ENCODE assay signal across 8 mouse cellular contexts in the genomic region with DNA sequence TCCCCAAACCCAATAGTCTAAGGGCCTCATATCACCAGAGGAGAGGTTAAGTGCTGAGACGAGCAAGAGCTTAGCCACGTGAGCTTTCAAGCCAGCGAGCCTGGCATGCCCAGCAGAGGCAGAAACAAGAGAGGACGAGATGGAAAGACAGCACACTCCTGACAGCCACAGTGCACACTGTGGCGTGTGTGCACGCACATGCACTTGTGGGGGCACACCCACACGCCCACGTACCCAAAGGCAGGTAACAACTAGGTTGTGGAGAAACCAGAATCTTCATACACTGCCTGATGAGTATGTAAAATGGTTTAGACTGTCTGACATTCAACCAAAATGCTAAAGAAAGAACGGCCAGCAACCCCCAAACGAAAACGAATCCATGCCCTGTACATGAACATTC. TPM values are rescaled to one million over a fixed set of nuclear protein-coding genes. Genes with fewer than 3 reads are reported as not detected.
DNase-seq lines count a peak whose midpoint lies in the region; ATAC-seq and TF ChIP-seq lines count a peak whose summit lies in the region.

No protein-coding gene starts in this region.

- H3K36me3 ChIP-seq in lung, embryonic 16.5 days (ENCODE audit: control insufficient read depth, insufficient read depth, low read length) = peaks cover 22% of the 10 kb centered on the region
- peaks cover 20% of the 10 kb centered on the region for H3K36me3 ChIP-seq in forebrain, embryonic 15.5 days
- peaks cover 37% of the 10 kb centered on the region for H3K36me3 ChIP-seq in limb, embryonic 14.5 days (ENCODE audit: control insufficient read depth, insufficient read depth, low read length)
- H3K36me3 ChIP-seq in stomach, embryonic 15.5 days = peaks cover 23% of the 10 kb centered on the region; the same call in 1 of the 2 replicates

- peaks cover 20% of the 10 kb centered on the region for H3K4me1 ChIP-seq in lung, embryonic 16.5 days (replicated peaks; ENCODE audit: control insufficient read depth, insufficient read depth, low read length)
- H3K4me1 ChIP-seq in forebrain, embryonic 15.5 days = peaks cover 30% of the 10 kb centered on the region
- peaks cover 21% of the 10 kb centered on the region for H3K4me1 ChIP-seq in limb, embryonic 14.5 days (ENCODE audit: control insufficient read depth, insufficient read depth, low read length)
- peaks cover 15% of the 10 kb centered on the region for H3K4me1 ChIP-seq in stomach, embryonic 15.5 days

- 53% methylated on average over 11 of the region's 11 CpGs for WGBS in lung, embryonic 16.5 days
- WGBS in forebrain, embryonic 15.5 days = 57% methylated on average over 11 of the region's 11 CpGs
- WGBS in limb, embryonic 14.5 days = 38% methylated on average over 11 of the region's 11 CpGs
- 48% methylated on average over 11 of the region's 11 CpGs for WGBS in stomach, embryonic 15.5 days

- peak overlapping the region; percentile 87 for H3K4me2 ChIP-seq in lung, embryonic 16.5 days (ENCODE audit: low read depth, low read length)
- peak overlapping the region; percentile 90 for H3K4me2 ChIP-seq in forebrain, embryonic 15.5 days (replicated peaks)
- peak overlapping the region; percentile 71 for H3K4me2 ChIP-seq in limb, embryonic 14.5 days (replicated peaks; ENCODE audit: low read depth, low read length, severe bottlenecking)
- peak overlapping the region; percentile 67 for H3K4me2 ChIP-seq in stomach, embryonic 15.5 days

- DNase-seq in lung, postnatal 14 days = no peak
- no peak for DNase-seq in limb, embryonic 14.5 days (ENCODE audit: low spot score)
- DNase-seq in retina, embryonic 14.5 days (ENCODE audit: low spot score) = no peak
- DNase-seq in gastrocnemius, postnatal 4 days (ENCODE audit: low spot score in 2 of 2) = no peak

- H3K9ac ChIP-seq in lung, embryonic 16.5 days (ENCODE audit: low read length) = peak overlapping the region; percentile 33; the same call in 1 of the 2 replicates
- H3K9ac ChIP-seq in forebrain, embryonic 15.5 days (replicated peaks) = no peak overlapping the region; the same call in 1 of the 2 replicates
- H3K9ac ChIP-seq in limb, embryonic 14.5 days (ENCODE audit: low read depth, low read length, severe bottlenecking) = no peak overlapping the region
- H3K9ac ChIP-seq in stomach, embryonic 15.5 days = no peak overlapping the region

- no peaks in the 10 kb centered on the region for H3K9me3 ChIP-seq in lung, embryonic 16.5 days (ENCODE audit: control insufficient read depth, low read length)
- no peaks in the 10 kb centered on the region for H3K9me3 ChIP-seq in forebrain, embryonic 15.5 days
- H3K9me3 ChIP-seq in limb, embryonic 14.5 days (ENCODE audit: control insufficient read depth, low read length) = no peaks in the 10 kb centered on the region
- no peaks in the 10 kb centered on the region for H3K9me3 ChIP-seq in stomach, embryonic 15.5 days

- 0 out of 2 replicates have a peak overlapping the region, but pooled peaks have one; percentile 76 for H3K4me3 ChIP-seq in lung, embryonic 16.5 days (ENCODE audit: low read length)
- H3K4me3 ChIP-seq in forebrain, embryonic 15.5 days = peak overlapping the region; percentile 89; the same call in 1 of the 2 replicates
- H3K4me3 ChIP-seq in limb, embryonic 14.5 days (replicated peaks; ENCODE audit: low read length) = peak overlapping the region; percentile 87
- H3K4me3 ChIP-seq in stomach, embryonic 15.5 days (replicated peaks) = peak overlapping the region; percentile 84

- no peak overlapping the region for H3K27ac ChIP-seq in lung, embryonic 16.5 days (ENCODE audit: low read length)
- H3K27ac ChIP-seq in forebrain, embryonic 15.5 days (replicated peaks) = no peak overlapping the region
- no peak overlapping the region for H3K27ac ChIP-seq in limb, embryonic 14.5 days (replicated peaks; ENCODE audit: low read depth, low read length)
- no peak overlapping the region for H3K27ac ChIP-seq in stomach, embryonic 15.5 days

- H3K27me3 ChIP-seq in lung, embryonic 16.5 days (ENCODE audit: control insufficient read depth, insufficient read depth, low read depth, low read length) = no peaks in the 10 kb centered on the region
- 0 out of 2 replicates have a peak, but pooled peaks cover 3% of the 10 kb centered on the region for H3K27me3 ChIP-seq in forebrain, embryonic 15.5 days
- no peaks in the 10 kb centered on the region for H3K27me3 ChIP-seq in limb, embryonic 14.5 days (ENCODE audit: control insufficient read depth, insufficient read depth, low read length)
- H3K27me3 ChIP-seq in stomach, embryonic 15.5 days (replicated peaks) = no peaks in the 10 kb centered on the region

- no peak for ATAC-seq in lung, embryonic 16.5 days (ENCODE audit: low read depth)
- ATAC-seq in forebrain, embryonic 15.5 days (replicated peaks) = no peak
- no peak for ATAC-seq in limb, embryonic 14.5 days (ENCODE audit: low FRiP score, low read depth)
- no peak for ATAC-seq in stomach, embryonic 15.5 days (ENCODE audit: insufficient read depth, low FRiP score, low read depth)
- ATAC-seq in monocyte, adult 5-6 weeks (replicated peaks; ENCODE audit: insufficient number of reproducible peaks, low FRiP score, low TSS enrichment, poor library complexity, severe bottlenecking) = no peak

- TF ChIP-seq POLR2A in limb, embryonic 14.5 days (IDR thresholded peaks at IDR 0.05; ENCODE audit: borderline replicate concordance, extremely low read depth, insufficient read depth, insufficient read length) = no peak

RNA-seq across cellular contexts. Expression of a gene that starts 2.0 kb away (rescaled TPM):
- 137 and 140 TPM in 2 replicates for polyA plus RNA-seq in lung, embryonic 16.5 days (2015; fragmentation: Nextera tagmentation; extraction: Ambion mirVana)
- polyA plus RNA-seq in forebrain, embryonic 15.5 days (2015; fragmentation: Nextera tagmentation; extraction: Ambion mirVana) = 57.7 and 59.5 TPM in 2 replicates
- polyA plus RNA-seq in limb, embryonic 14.5 days (2012; rRNA removed) = 69.5 and 87.3 TPM in 2 replicates
- 144 and 150 TPM in 2 replicates for polyA plus RNA-seq in limb, embryonic 14.5 days (2014; fragmentation: Nextera tagmentation; extraction: Ambion mirVana)
- 139 and 147 TPM in 2 replicates for polyA plus RNA-seq in stomach, embryonic 15.5 days (2015; fragmentation: Nextera tagmentation; extraction: Ambion mirVana)
- total RNA-seq in monocyte, adult 5-6 weeks (2017) = 126 to 162 TPM (median 142 TPM) in 3 replicates
- 10 to 100 TPM; 47.5 to 52.7 TPM for total RNA-seq in gastrocnemius, postnatal 4 days (2021)
